Mouse (Mus musculus) heart, embryonic 13.5 days (tissue): Measurements from ENCODE around the gene Samhd1. TPM values are rescaled to one million over a fixed set of nuclear protein-coding genes. Genes with fewer than 3 reads are reported as not detected.

ENCODE experiments used
- ATAC-seq: fragments of 200-750 bp; cut with Nextera tagmentation; 2 replicates; pipeline ENCODE4 v1.8.0; 2017; ENCODE audit warnings: moderate TSS enrichment; ENCODE audit not compliant: insufficient number of reproducible peaks, low FRiP score, low TSS enrichment; ENCODE audit errors: extremely low read depth
- H3K27ac ChIP-seq: fragments of 300-500 bp; sonication (generic); replicated peaks from 2 replicates; pipeline ENCODE4 v1.5.1; 2015; ENCODE audit warnings: moderate library complexity, mild to moderate bottlenecking, inconsistent platforms
- H3K27me3 ChIP-seq: fragments of 300-500 bp; sonication (generic); replicated peaks from 2 replicates; pipeline ENCODE4 v1.6.1; 2015; ENCODE audit warnings: mild to moderate bottlenecking, inconsistent platforms
- H3K36me3 ChIP-seq: fragments of 300-500 bp; sonication (generic); 2 replicates; pipeline ENCODE4 v1.6.1; 2015; ENCODE audit warnings: mild to moderate bottlenecking, inconsistent platforms
- H3K4me1 ChIP-seq: fragments of 300-500 bp; sonication (generic); 2 replicates; pipeline ENCODE4 v1.6.1; 2015; ENCODE audit warnings: inconsistent platforms
- H3K4me2 ChIP-seq: fragments of 300-500 bp; sonication (generic); 2 replicates; pipeline ENCODE4 v1.6.1; 2015; ENCODE audit warnings: inconsistent platforms, mild to moderate bottlenecking, moderate library complexity
- H3K4me3 ChIP-seq: fragments of 300-500 bp; sonication (generic); 2 replicates; pipeline ENCODE4 v1.5.1; 2015; ENCODE audit warnings: moderate library complexity, mild to moderate bottlenecking, inconsistent platforms
- H3K9ac ChIP-seq: fragments of 300-500 bp; sonication (generic); 2 replicates; pipeline ENCODE4 v1.6.1; 2015; ENCODE audit warnings: inconsistent platforms, mild to moderate bottlenecking, moderate library complexity
- H3K9me3 ChIP-seq: fragments of 300-500 bp; sonication (generic); 2 replicates; pipeline ENCODE4 v1.6.1; 2016; ENCODE audit warnings: inconsistent platforms
- WGBS: fragments of 180-500 bp; shearing (Covaris S2); methylation state at CpG from one replicate; pipeline ENCODE4 v1.1.7; 2015; ENCODE audit warnings: mixed read lengths; 5-methylcytosine and 5-hydroxymethylcytosine counted together
- polyA plus RNA-seq: library from polyadenylated mRNA; unstranded; fragments of >200 nt; fragmentation: Nextera tagmentation; extraction: Ambion mirVana; gene quantifications from 2 replicates; pipeline ENCODE4 v1.2.1, GENCODE M21; 2015

Gene Samhd1
- polyA plus RNA-seq, 1 experiment from 2014 or later, result 15.9 TPM

DNA sequence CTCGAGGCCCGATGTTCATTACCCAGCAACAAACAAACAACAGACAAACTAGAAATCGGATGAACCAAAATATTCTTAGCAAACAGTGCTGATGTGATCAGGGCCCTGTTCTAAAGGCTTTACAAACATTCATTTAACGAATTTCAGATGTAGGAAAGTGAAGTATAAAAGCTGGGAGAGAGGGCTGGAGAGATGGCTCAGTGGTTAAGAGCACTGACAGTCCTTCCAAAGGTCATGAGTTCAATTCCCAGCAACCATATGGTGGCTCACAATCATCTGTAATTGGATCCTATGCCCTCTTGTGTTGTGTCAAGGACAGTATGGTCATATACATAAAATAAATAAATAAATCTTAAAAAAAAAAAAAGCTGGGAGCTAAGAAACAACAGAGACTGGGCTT, 1.1 kb upstream of the Samhd1 start:
- Histone ChIP-seq H3K4me2 (no peak overlapping the region), H3K4me1 (peaks cover 16% of the 10 kb centered on the region), H3K27me3 (no peaks in the 10 kb centered on the region), H3K9me3 (peaks cover 6% of the 10 kb centered on the region; the same call in 1 of the 2 replicates), H3K36me3 (no peaks in the 10 kb centered on the region), H3K9ac (no peak overlapping the region), H3K27ac (no peak overlapping the region), H3K4me3 (no peak overlapping the region)
- WGBS, result 81% methylated on average over 4 of the region's 4 CpGs
- ATAC-seq, result no peak

DNA sequence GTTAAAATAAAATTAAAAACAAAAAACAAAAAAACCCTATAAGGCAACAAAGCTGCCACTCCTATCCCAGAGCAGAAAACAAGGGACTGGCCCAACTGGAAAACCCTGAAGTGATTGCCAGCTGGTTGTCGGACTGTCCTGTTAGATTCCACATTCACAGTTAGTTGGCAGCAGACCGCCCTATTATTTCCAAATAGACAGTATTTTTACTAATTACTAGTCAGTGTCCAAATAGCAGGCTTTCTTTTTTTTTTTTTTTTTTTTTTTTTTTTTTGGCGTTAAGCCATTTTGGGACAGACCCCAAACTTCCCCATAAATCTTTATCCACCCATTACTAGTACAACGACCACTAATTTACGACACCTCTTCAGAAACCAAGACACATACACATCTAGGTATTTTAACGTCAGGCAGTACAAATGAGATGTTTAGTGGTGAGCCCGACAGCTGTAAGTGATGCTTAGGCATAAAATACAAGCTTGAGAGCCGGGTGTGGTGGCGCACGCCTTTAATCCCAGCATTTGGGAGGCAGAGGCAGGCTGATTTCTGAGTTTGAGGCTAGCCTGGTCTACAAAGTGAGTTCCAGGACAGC, 560 bp upstream of the Samhd1 start:
- peak overlapping the region; percentile 83 for H3K27ac ChIP-seq
- no peaks in the 10 kb centered on the region for H3K27me3 ChIP-seq
- no peak for ATAC-seq
- H3K4me1 ChIP-seq, result peaks cover 16% of the 10 kb centered on the region
- H3K36me3 ChIP-seq, result no peaks in the 10 kb centered on the region
- 82% methylated on average over 10 of the region's 10 CpGs for WGBS
- H3K4me3 ChIP-seq, result peak overlapping the region; percentile 77
- peak overlapping the region; percentile 88 for H3K9ac ChIP-seq
- H3K4me2 ChIP-seq, result peak overlapping the region; percentile 76
- H3K9me3 ChIP-seq, result peaks cover 6% of the 10 kb centered on the region; the same call in 1 of the 2 replicates

GRCm38 (mm10) chr2:157134479-157134931, 560 bp downstream of the Samhd1 start:
- Histone ChIP-seq H3K27me3 (no peaks in the 10 kb centered on the region), H3K4me3 (peak overlapping the region; percentile 77), H3K27ac (peak overlapping the region; percentile 83), H3K4me1 (peaks cover 16% of the 10 kb centered on the region), H3K36me3 (peaks cover under 1% of the 10 kb centered on the region; the same call in 1 of the 2 replicates), H3K9ac (peak overlapping the region; percentile 88), H3K4me2 (peak overlapping the region; percentile 76), H3K9me3 (no peaks in the 10 kb centered on the region)
- under 1% methylated on average over 25 of the region's 25 CpGs for WGBS
- ATAC-seq, result peak; percentile 53; the same call in 1 of the 2 replicates

- Histone ChIP-seq H3K4me3 (peak overlapping the region; percentile 77), H3K36me3 (peaks cover 4% of the 10 kb centered on the region; the same call in 1 of the 2 replicates), H3K4me1 (peaks cover 16% of the 10 kb centered on the region), H3K4me2 (peak overlapping the region; percentile 76), H3K9me3 (no peaks in the 10 kb centered on the region), H3K27me3 (no peaks in the 10 kb centered on the region), H3K27ac (peak overlapping the region; percentile 83; the same call in 1 of the 2 replicates), H3K9ac (peak overlapping the region; percentile 88)
- WGBS, result 18% methylated on average over 11 of the region's 11 CpGs
- ATAC-seq, result no peak
These were observed 1.1 kb downstream of the Samhd1 start for GRCm38 (mm10) chr2:157133769-157134478.

GRCm38 (mm10) chr2:157132686-157133540, 2.2 kb downstream of the Samhd1 start:
- no peak overlapping the region for H3K9ac ChIP-seq
- H3K4me1 ChIP-seq, result peaks cover 16% of the 10 kb centered on the region
- 62% methylated on average over 3 of the region's 3 CpGs for WGBS
- ATAC-seq, result no peak
- H3K27ac ChIP-seq, result no peak overlapping the region
- peaks cover 8% of the 10 kb centered on the region for H3K36me3 ChIP-seq
- no peak overlapping the region for H3K4me3 ChIP-seq
- H3K4me2 ChIP-seq, result peak overlapping the region; percentile 76; the same call in 1 of the 2 replicates
- H3K27me3 ChIP-seq, result no peaks in the 10 kb centered on the region
- H3K9me3 ChIP-seq, result no peaks in the 10 kb centered on the region

DNA sequence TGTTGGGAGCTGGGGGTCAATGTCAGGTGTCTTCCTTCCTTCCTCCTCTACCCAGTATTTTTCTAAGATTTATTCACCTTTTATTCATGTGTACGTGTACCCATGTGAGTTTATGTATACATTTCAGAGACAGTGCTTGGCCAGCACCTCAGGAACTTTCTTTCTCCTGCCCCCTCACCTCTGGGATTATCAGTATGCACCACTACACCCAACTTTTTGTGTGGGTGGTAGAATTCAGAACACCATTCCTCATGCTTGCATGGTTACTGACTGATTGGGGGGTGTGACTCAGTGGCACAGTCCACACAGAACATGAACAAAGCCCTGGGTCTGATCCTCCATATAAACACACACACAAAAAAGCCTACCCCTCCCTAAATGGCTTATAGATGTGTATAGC, 3.0 kb downstream of the Samhd1 start:
- no peak for ATAC-seq
- 93% methylated on average over 1 of the region's 1 CpGs for WGBS

GRCm38 (mm10) chr2:157130813-157131514, 4.1 kb downstream of the Samhd1 start:
- Histone ChIP-seq H3K9me3 (no peaks in the 10 kb centered on the region), H3K36me3 (peaks cover 17% of the 10 kb centered on the region), H3K27me3 (no peaks in the 10 kb centered on the region), H3K4me1 (peaks cover 16% of the 10 kb centered on the region), H3K9ac (no peak overlapping the region), H3K4me3 (peak overlapping the region; percentile 14; the same call in 1 of the 2 replicates), H3K4me2 (no peak overlapping the region), H3K27ac (0 out of 2 replicates have a peak overlapping the region, but pooled peaks have one; percentile 8)
- 85% methylated on average over 8 of the region's 8 CpGs for WGBS
- no peak for ATAC-seq

More for the DNA sequence above, 3.0 kb downstream of the Samhd1 start:
- Histone ChIP-seq H3K9ac (no peak overlapping the region), H3K9me3 (no peaks in the 10 kb centered on the region), H3K36me3 (peaks cover 8% of the 10 kb centered on the region), H3K4me2 (no peak overlapping the region), H3K27me3 (no peaks in the 10 kb centered on the region), H3K4me1 (peaks cover 16% of the 10 kb centered on the region), H3K27ac (no peak overlapping the region), H3K4me3 (no peak overlapping the region)

DNA sequence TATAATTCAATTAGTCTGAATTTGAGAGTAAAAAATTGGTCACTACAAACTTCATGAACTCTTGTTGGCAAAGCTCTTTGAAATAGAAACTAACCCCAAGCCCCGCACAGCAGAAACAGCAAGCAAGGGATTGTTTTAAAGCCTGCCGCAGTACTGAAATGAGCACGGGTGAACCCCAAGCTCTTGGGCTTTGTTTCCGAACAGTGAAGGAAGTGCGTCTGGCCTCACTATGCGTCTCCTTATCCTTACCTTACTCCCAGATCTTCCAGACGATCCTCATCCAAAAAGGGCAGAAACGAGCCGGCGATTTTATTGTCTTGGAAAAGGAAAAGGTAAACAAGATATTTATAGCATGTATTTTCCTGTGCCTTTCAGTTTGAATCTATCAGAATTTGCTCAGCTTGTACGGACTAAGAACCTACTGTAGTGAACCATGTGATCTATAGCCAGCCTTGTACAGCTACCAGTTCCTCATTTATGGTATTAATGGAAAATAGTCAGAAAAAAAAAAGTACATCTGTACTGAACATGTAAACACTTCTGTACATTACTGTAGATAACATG, 5.4 kb downstream of the Samhd1 start:
- Histone ChIP-seq H3K9ac (no peak overlapping the region), H3K4me3 (no peak overlapping the region), H3K9me3 (no peaks in the 10 kb centered on the region), H3K27me3 (no peaks in the 10 kb centered on the region), H3K4me1 (peaks cover 23% of the 10 kb centered on the region), H3K36me3 (peaks cover 28% of the 10 kb centered on the region), H3K27ac (no peak overlapping the region), H3K4me2 (no peak overlapping the region)
- WGBS, result 78% methylated on average over 11 of the region's 11 CpGs
- ATAC-seq, result no peak

GRCm38 (mm10) chr2:157129096-157129495, 6.0 kb downstream of the Samhd1 start:
- H3K9ac ChIP-seq, result no peak overlapping the region
- no peak for ATAC-seq
- no peaks in the 10 kb centered on the region for H3K9me3 ChIP-seq
- peaks cover 21% of the 10 kb centered on the region for H3K4me1 ChIP-seq
- no peak overlapping the region for H3K4me2 ChIP-seq
- 85% methylated on average over 4 of the region's 4 CpGs for WGBS
- peaks cover 33% of the 10 kb centered on the region for H3K36me3 ChIP-seq
- no peak overlapping the region for H3K4me3 ChIP-seq
- H3K27me3 ChIP-seq, result no peaks in the 10 kb centered on the region
- no peak overlapping the region for H3K27ac ChIP-seq

DNA sequence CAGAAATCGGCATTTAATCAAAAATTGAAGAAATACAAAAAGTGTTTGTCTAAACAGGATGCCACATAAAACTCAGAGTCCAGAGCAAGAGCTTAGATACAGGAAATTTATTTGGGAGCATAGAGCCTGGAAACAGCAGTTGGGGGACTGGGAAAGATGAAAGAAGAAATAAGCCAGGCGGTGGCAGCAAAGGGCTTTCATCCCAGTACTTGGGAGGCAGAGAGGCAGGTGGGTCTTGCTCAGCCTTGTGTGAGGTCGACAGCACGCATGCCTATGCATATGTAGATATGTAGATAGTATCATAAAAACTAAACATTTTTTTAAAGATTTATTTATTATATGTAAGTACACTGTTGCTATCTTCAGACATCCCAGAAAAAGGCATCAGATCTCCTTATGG, 7.0 kb downstream of the Samhd1 start:
- no peak for ATAC-seq

More for the DNA sequence above, 7.0 kb downstream of the Samhd1 start:
- Histone ChIP-seq H3K4me3 (no peak overlapping the region), H3K4me1 (peaks cover 11% of the 10 kb centered on the region), H3K27me3 (no peaks in the 10 kb centered on the region), H3K9ac (no peak overlapping the region), H3K4me2 (no peak overlapping the region), H3K9me3 (no peaks in the 10 kb centered on the region), H3K27ac (no peak overlapping the region), H3K36me3 (peaks cover 36% of the 10 kb centered on the region)
- WGBS, result 54% methylated on average over 4 of the region's 4 CpGs
